Mouse (Mus musculus) embryo, embryonic 9.5 days (tissue): ENCODE data around the gene Fam219b.

ENCODE experiments used
- DNase-seq: peaks from one replicate; pipeline ENCODE4 v3.0.0-alpha.2; 2017; ENCODE audit errors: extremely low spot score

Gene Fam219b

GRCm38 (mm10) chr9:57537044-57537727 is at the start of gene Fam219b:
Fam219b (plus strand) TSS chr9:57537528.
- DNase-seq, result peak; percentile 87

- no peak for DNase-seq
These were observed 49.5 kb upstream of the Fam219b start for GRCm38 (mm10) chr9:57487807-57488206.

- DNase-seq, result no peak
These were observed 43.8 kb upstream of the Fam219b start for GRCm38 (mm10) chr9:57493532-57493931.

GRCm38 (mm10) chr9:57494970-57495369 is 42.4 kb upstream of the Fam219b start:
- no peak for DNase-seq

GRCm38 (mm10) chr9:57497236-57497635 is 40.1 kb upstream of the Fam219b start:
- no peak for DNase-seq

GRCm38 (mm10) chr9:57498536-57498935 is 38.8 kb upstream of the Fam219b start:
- DNase-seq, result no peak

- DNase-seq, result no peak
These were observed 35.9 kb upstream of the Fam219b start for GRCm38 (mm10) chr9:57501452-57501851.

- peak; percentile 45 for DNase-seq
These were observed 35.5 kb upstream of the Fam219b start for GRCm38 (mm10) chr9:57501861-57502260.

- DNase-seq, result peak; percentile 51
These were observed 34.3 kb upstream of the Fam219b start for GRCm38 (mm10) chr9:57502911-57503621.

GRCm38 (mm10) chr9:57503622-57504380 is 33.5 kb upstream of the Fam219b start, which contains the start of gene Rpp25:
Rpp25 (plus strand) TSS chr9:57504026.
- peak; percentile 74 for DNase-seq

- DNase-seq, result peak; percentile 54
These were observed 33.0 kb upstream of the Fam219b start for GRCm38 (mm10) chr9:57504381-57504700.

- DNase-seq, result no peak
These were observed 32.4 kb upstream of the Fam219b start for GRCm38 (mm10) chr9:57504891-57505290.

- peak; percentile 49 for DNase-seq
These were observed 31.6 kb upstream of the Fam219b start for GRCm38 (mm10) chr9:57505700-57506099.

GRCm38 (mm10) chr9:57510577-57510976 is 26.8 kb upstream of the Fam219b start:
- no peak for DNase-seq

- peak; percentile 75 for DNase-seq
These were observed 20.2 kb upstream of the Fam219b start for GRCm38 (mm10) chr9:57517113-57517512.

GRCm38 (mm10) chr9:57520375-57521055 is 16.8 kb upstream of the Fam219b start:
- DNase-seq, result no peak

GRCm38 (mm10) chr9:57521056-57521911 is 16.0 kb upstream of the Fam219b start, which contains the start of gene Cox5a:
Cox5a (plus strand) TSS chr9:57521274.
- DNase-seq, result peak; percentile 90

GRCm38 (mm10) chr9:57522114-57522860 is 15.0 kb upstream of the Fam219b start:
- DNase-seq, result no peak

GRCm38 (mm10) chr9:57522861-57523246 is 14.5 kb upstream of the Fam219b start:
- no peak for DNase-seq

GRCm38 (mm10) chr9:57523754-57524153 is 13.6 kb upstream of the Fam219b start:
- DNase-seq, result peak; percentile 39
